Mouse (Mus musculus) small intestine, adult 2 months (tissue): ENCODE measurements around the gene Ccdc63. TPM values are rescaled to one million over a fixed set of nuclear protein-coding genes. Genes with fewer than 3 reads are reported as not detected.

ENCODE experiments used
- H3K27ac ChIP-seq: fragments of 200-500 bp; 2 replicates; pipeline ENCODE4 v1.5.1; 2012; ENCODE audit warnings: low read depth, low read length, control low read depth, inconsistent platforms; ENCODE audit not compliant: insufficient read depth
- H3K27me3 ChIP-seq: fragments of 200-500 bp; 2 replicates; pipeline ENCODE4 v1.6.1; 2012; ENCODE audit warnings: mild to moderate bottlenecking, moderate library complexity, low read length, inconsistent platforms; ENCODE audit not compliant: control insufficient read depth, insufficient read depth
- H3K36me3 ChIP-seq: fragments of 200-500 bp; 2 replicates; pipeline ENCODE4 v1.6.1; 2012; ENCODE audit warnings: mild to moderate bottlenecking, low read length, control low read depth, inconsistent platforms; ENCODE audit not compliant: control insufficient read depth, insufficient read depth
- H3K4me1 ChIP-seq: fragments of 200-500 bp; 2 replicates; pipeline ENCODE4 v1.6.1; 2012; ENCODE audit warnings: low read length, inconsistent platforms, mixed read lengths; ENCODE audit not compliant: control insufficient read depth, insufficient read depth, insufficient read length
- H3K4me3 ChIP-seq: fragments of 200-500 bp; 2 replicates; pipeline ENCODE4 v1.5.1; 2012; ENCODE audit warnings: low read depth, mild to moderate bottlenecking, control low read depth, inconsistent platforms, low read length, moderate library complexity
- CTCF ChIP-seq: fragments of 200-500 bp; IDR thresholded peaks from 2 replicates; pipeline ENCODE4 v1.5.1; 2012; ENCODE audit warnings: low read depth, mild to moderate bottlenecking, control low read depth, inconsistent platforms, low read length, moderate library complexity, mixed read lengths; ENCODE audit not compliant: insufficient replicate concordance, insufficient read length; ENCODE audit errors: extremely low read depth
- POLR2A ChIP-seq: fragments of 200-500 bp; IDR thresholded peaks from 2 replicates; pipeline ENCODE4 v1.6.1; 2012; ENCODE audit warnings: low read depth, mild to moderate bottlenecking, control low read depth, inconsistent platforms, low read length, moderate library complexity
- WGBS: fragments of 180-500 bp; shearing (Covaris S2); methylation state at CpG from one replicate; pipeline ENCODE4 v1.1.7; 2018; 5-methylcytosine and 5-hydroxymethylcytosine counted together
- polyA plus RNA-seq: library from polyadenylated mRNA; depleted of rRNA; stranded (reverse); fragments of >200 nt; gene quantifications from 2 replicates; pipeline ENCODE4 v1.2.3, GENCODE M21; 2012

The Ccdc63 gene
- polyA plus RNA-seq, 1 experiment, result 0.10 TPM

DNA sequence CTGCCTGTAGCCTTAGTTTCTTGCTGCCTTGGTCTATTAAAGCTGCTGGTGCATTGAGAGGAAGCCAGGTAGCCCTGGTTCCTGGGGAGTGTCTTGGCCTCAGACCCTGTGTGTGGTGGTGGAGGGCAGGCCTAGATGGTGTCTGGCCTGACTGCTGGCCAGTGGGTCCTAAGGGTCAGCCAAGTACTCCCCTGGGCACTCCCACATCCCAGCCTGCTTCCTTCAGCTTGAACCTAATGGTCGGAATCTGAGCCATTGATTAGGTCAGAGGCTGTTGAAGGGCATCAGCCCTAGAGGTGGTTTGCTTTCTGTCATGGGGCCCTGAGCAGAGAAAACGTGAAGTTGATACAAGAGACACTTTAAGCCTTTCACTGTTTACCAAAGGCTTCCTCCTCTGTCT, 34.8 kb upstream of the Ccdc63 start:
- Histone ChIP-seq H3K27me3 (no peaks in the 10 kb centered on the region), H3K36me3 (peaks cover 48% of the 10 kb centered on the region), H3K4me1 (peaks cover 2% of the 10 kb centered on the region; the same call in 1 of the 2 replicates), H3K27ac (no peak overlapping the region), H3K4me3 (no peak overlapping the region)
- TF ChIP-seq POLR2A (no peak), CTCF (no peak)
- 61% methylated on average over 2 of the region's 2 CpGs for WGBS

DNA sequence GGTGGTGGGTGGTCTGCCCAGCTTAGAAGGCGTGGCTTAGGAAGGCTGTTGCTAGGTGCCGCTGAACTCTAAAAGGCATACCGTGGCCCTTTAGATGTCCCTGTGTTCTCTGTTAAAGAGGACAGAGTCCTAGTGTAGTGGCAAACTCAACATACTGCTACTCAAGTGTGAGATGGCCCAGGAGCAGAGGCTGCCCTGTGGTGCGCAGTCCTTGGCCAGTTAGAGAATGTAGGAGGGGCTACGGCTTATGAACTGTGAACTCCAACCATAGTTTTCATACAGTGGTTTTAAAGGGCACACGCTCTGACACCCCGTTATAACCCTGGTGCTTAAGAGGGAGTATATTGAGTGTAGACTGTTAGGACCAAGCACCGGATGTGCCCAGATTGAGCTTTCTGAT, 30.4 kb upstream of the Ccdc63 start:
- 89% methylated on average over 8 of the region's 8 CpGs for WGBS
- Histone ChIP-seq H3K4me1 (no peaks in the 10 kb centered on the region; the same call in 1 of the 2 replicates), H3K4me3 (no peak overlapping the region), H3K27me3 (no peaks in the 10 kb centered on the region), H3K27ac (no peak overlapping the region), H3K36me3 (peaks cover 73% of the 10 kb centered on the region)
- TF ChIP-seq CTCF (no peak), POLR2A (no peak)

DNA sequence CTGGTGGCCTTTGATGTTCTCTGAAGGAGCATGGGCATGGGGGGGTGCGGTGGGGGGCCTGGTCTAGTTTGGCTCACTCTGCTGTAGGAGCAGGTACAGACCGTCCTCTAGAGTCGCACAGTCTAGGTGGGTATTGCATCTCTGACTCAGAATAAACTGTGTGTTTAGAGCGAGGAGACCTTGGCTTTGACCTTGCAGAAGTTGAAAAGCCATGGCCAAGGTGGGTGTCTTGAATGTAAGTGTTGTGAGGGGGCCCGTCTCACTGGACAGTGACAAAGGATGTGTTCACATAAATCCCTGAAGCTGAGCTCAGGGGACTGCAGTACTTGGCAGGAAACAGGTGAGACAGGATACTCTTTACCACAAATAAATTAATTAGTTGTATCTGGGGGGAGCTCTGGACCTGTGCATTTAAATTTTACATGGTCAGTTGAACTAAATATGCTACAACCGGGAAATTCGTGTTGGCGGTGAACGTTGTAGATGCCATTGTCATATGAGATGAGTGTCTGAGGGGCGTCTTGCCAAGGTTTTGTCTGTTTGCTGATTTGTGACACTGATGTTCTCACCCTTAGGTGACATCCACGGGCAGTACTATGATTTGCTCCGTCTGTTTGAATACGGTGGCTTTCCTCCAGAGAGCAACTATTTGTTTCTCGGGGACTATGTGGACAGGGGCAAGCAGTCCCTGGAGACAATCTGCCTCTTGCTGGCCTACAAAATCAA, 27.9 kb upstream of the Ccdc63 start:
- Histone ChIP-seq H3K4me3 (no peak overlapping the region), H3K4me1 (peaks cover 2% of the 10 kb centered on the region; the same call in 1 of the 2 replicates), H3K27ac (no peak overlapping the region), H3K36me3 (peaks cover 75% of the 10 kb centered on the region), H3K27me3 (no peaks in the 10 kb centered on the region)
- WGBS, result 78% methylated on average over 14 of the region's 14 CpGs
- TF ChIP-seq CTCF, result no peak
- TF ChIP-seq POLR2A, result no peak

DNA sequence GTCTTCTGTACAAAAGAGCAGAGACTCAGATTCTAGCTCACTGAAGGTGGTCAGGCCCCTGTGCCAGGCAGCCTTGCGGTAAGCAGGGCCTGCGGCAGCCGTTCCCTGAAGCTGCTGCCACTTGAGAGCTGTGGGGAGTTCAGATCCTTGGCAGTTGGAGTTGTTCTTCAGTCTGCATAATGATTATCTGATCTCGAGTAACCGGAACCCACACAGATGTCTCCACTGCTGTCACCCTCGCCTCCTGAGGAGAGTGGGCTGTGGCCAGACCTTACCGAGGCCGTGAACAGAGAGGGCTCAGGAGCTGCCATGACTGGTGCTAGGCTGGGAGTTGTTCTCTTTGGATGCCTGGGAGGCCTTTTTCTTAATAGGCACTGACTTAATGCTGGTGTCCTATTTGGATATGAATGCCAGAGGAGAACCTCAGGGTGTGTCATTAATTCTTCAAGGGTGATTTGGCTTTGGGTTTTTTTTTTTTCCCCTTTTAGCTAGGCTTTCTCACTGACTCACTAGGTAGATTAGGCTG, 26.1 kb upstream of the Ccdc63 start:
- no peaks in the 10 kb centered on the region for H3K27me3 ChIP-seq
- no peak for TF ChIP-seq CTCF
- no peak for TF ChIP-seq POLR2A
- H3K27ac ChIP-seq, result no peak overlapping the region
- peaks cover 67% of the 10 kb centered on the region for H3K36me3 ChIP-seq
- 54% methylated on average over 8 of the region's 8 CpGs for WGBS
- peaks cover 14% of the 10 kb centered on the region for H3K4me1 ChIP-seq
- H3K4me3 ChIP-seq, result no peak overlapping the region

DNA sequence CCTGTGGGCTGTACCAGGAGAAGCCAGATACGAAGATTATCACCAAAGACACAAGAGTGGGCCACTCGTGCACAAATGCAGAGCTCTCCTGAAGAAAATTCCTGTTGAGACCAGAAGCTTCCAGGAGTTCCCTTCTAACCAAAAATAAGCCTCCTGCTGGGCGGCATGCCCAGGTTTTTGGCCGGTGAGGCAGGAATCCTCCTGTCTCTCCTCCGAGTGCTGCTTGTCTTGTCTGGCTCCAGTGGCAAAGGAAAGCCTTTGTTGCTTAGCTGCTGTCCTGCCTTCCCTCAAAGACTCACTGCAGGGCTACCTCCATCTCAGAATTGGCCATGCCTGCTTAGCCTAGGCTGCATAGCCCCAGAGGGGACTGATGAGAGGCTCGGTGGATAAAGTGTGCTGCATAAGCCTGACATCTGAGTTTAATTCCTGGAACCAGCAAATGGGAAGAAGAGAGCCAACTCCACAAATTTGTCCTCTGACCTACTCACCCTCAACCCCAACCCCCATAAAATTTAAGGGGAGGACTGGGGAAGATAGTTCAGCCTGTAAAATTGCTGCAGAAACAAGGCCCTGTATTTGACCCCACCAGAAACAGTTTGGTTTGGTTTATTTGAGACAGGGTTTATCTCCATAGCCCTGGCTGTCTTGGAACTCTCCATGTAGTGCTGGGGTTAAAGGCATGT, 24.8 kb upstream of the Ccdc63 start:
- Histone ChIP-seq H3K27me3 (no peaks in the 10 kb centered on the region), H3K4me3 (no peak overlapping the region), H3K36me3 (peaks cover 55% of the 10 kb centered on the region), H3K4me1 (peaks cover 19% of the 10 kb centered on the region), H3K27ac (no peak overlapping the region)
- WGBS, result 56% methylated on average over 6 of the region's 6 CpGs
- no peak for TF ChIP-seq POLR2A
- TF ChIP-seq CTCF, result no peak

DNA sequence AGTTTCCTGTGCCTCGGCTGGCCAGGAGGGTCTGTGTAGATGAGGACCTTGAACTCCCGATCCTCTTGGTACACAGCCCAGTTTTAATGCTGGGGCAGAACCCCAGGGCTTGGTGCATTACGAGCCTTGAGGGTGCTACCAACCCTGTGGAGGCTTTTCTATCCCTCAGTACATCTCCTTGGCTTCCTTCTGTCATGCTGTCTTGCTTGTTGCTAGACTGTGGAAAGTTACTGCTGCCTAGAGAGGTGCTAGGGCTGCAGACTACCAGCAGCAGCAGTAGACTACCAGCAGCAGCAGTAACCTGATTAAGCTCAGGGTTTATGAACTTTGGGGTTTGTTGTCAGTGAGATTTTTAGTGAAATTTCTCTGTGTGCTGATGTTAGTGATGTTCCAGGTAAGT, 23.4 kb upstream of the Ccdc63 start:
- H3K36me3 ChIP-seq, result peaks cover 44% of the 10 kb centered on the region
- H3K4me1 ChIP-seq, result peaks cover 19% of the 10 kb centered on the region
- H3K27ac ChIP-seq, result no peak overlapping the region
- TF ChIP-seq CTCF (no peak), POLR2A (no peak)
- no peaks in the 10 kb centered on the region for H3K27me3 ChIP-seq
- H3K4me3 ChIP-seq, result no peak overlapping the region
- 14% methylated on average over 3 of the region's 3 CpGs for WGBS

DNA sequence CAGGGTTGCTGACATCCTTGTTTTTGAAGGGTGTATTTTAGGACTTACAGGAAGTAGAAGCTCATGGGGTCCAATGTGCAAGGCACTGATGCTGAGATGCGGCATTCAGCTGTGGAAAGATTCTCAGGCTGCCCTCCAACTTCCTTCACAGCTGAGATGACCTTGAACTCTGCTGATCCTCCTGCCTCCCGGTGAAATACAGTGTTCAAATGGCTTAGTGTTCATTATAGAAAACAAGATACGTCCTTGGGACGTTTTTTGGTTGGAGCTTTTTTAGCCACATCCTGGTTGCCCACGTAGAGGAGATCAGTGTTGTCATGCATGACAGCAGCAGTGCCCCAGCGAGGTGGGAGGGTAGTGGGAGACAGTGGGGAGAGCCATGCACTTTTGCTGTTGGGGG, 22.6 kb upstream of the Ccdc63 start:
- Histone ChIP-seq H3K4me3 (no peak overlapping the region), H3K4me1 (peaks cover 19% of the 10 kb centered on the region), H3K27ac (peak overlapping the region; percentile 12; the same call in 1 of the 2 replicates), H3K36me3 (peaks cover 37% of the 10 kb centered on the region), H3K27me3 (no peaks in the 10 kb centered on the region)
- 18% methylated on average over 6 of the region's 6 CpGs for WGBS
- TF ChIP-seq POLR2A (no peak), CTCF (no peak)
